Comparison of ENCODE assay signal across 8 mouse cellular contexts in genomic region chr4:54837326-54837725, GRCm38 (mm10).
A peak's percentile ranks its signal among the peaks of the same experiment; 100 is the strongest.
DNase-seq lines count a peak whose midpoint lies in the region; ATAC-seq lines count a peak whose summit lies in the region.

No protein-coding gene starts in this region.

- H3K4me3 ChIP-seq in midbrain, embryonic 11.5 days (ENCODE audit: low read depth, low read length): no peak overlapping the region

- DNase-seq in adrenal gland, postnatal 25 days: peak; percentile 5
- DNase-seq in adrenal gland, adult (ENCODE audit: inconsistent age in 2 of 2, low spot score in 1 of 2): no peak
- DNase-seq in brain, adult 2 months (ENCODE audit: low read depth, low spot score): peak; percentile 80
- peak; percentile 34 to 67 for DNase-seq in gastrocnemius, postnatal 4 days (ENCODE audit: low spot score in 2 of 2)
- DNase-seq in layer of hippocampus, postnatal 10 days (ENCODE audit: low spot score in 2 of 2): peak; percentile 32 to 43
- DNase-seq in midbrain, embryonic 11.5 days (ENCODE audit: low spot score, missing footprints): no peak
- DNase-seq in urinary bladder, postnatal 4 days (ENCODE audit: low spot score in 2 of 2): no peak

- H3K27ac ChIP-seq in midbrain, embryonic 11.5 days (ENCODE audit: low read depth, low read length): no peak overlapping the region

- H3K9ac ChIP-seq in midbrain, embryonic 11.5 days (ENCODE audit: low read length): no peak overlapping the region

- no peak overlapping the region for H3K4me2 ChIP-seq in midbrain, embryonic 11.5 days

- ATAC-seq in erythroid progenitor cell, adult 5-6 weeks (replicated peaks; ENCODE audit: low FRiP score, poor library complexity, severe bottlenecking): no peak
- no peak for ATAC-seq in midbrain, embryonic 11.5 days (ENCODE audit: low FRiP score)

- no peaks in the 10 kb centered on the region for H3K36me3 ChIP-seq in midbrain, embryonic 11.5 days (ENCODE audit: control insufficient read depth, insufficient read depth, low read length)

- H3K4me1 ChIP-seq in midbrain, embryonic 11.5 days (ENCODE audit: control insufficient read depth, insufficient read depth, low read length): 0 out of 2 replicates have a peak, but pooled peaks cover 3% of the 10 kb centered on the region

- WGBS in midbrain, embryonic 11.5 days: 95% methylated on average over 2 of the region's 2 CpGs

- H3K9me3 ChIP-seq in midbrain, embryonic 11.5 days (ENCODE audit: control insufficient read depth, low read length): no peaks in the 10 kb centered on the region

- H3K27me3 ChIP-seq in midbrain, embryonic 11.5 days (ENCODE audit: control insufficient read depth, insufficient read depth, low read length): no peaks in the 10 kb centered on the region

Comparison
In these comparisons a context has a peak if more than half of its experiments do, and no peak if none do; other contexts are left out.
1. DNase-seq: peak in adrenal gland, postnatal 25 days (single experiment), brain, adult 2 months (single experiment), gastrocnemius, postnatal 4 days (2 of 2) and layer of hippocampus, postnatal 10 days (2 of 2); none in adrenal gland, adult (0 of 2), midbrain, embryonic 11.5 days (single experiment) and urinary bladder, postnatal 4 days (0 of 2).